In genomic region chr9:10229716-10230115, GRCm38 (mm10) we compare ENCODE assay signal across 13 mouse cellular contexts.
DNase-seq lines count a peak whose midpoint lies in the region; ATAC-seq and TF ChIP-seq lines count a peak whose summit lies in the region.
"Had no signal": no experiment of that assay in that cellular context is flagged by ENCODE, and none has a peak within 500 bp of the region (broad histone marks: within the 10 kb centered on the region; RNA-seq: fewer than 3 reads in every experiment).

No protein-coding gene starts in this region.

- no peaks in the 10 kb centered on the region for H3K4me1 ChIP-seq in kidney, embryonic 15.5 days
- no peaks in the 10 kb centered on the region for H3K4me1 ChIP-seq in lung, postnatal 0 days (ENCODE audit: insufficient read depth, low read depth, low read length)
- 0 out of 2 replicates have a peak, but pooled peaks cover 2% of the 10 kb centered on the region for H3K4me1 ChIP-seq in embryonic facial prominence, embryonic 14.5 days (ENCODE audit: control insufficient read depth, insufficient read depth, low read length)

- H3K4me3 ChIP-seq in kidney, embryonic 15.5 days (replicated peaks), result no peak overlapping the region
- no peak overlapping the region for H3K4me3 ChIP-seq in lung, postnatal 0 days (ENCODE audit: low read depth, low read length)
- no peak overlapping the region for H3K4me3 ChIP-seq in embryonic facial prominence, embryonic 14.5 days (ENCODE audit: low read depth, low read length)
- H3K4me3 ChIP-seq: neural tube, embryonic 13.5 days had no signal

- no peak for DNase-seq in kidney, postnatal 14 days
- DNase-seq in lung, postnatal 0 days (ENCODE audit: low spot score), result peak; percentile 74
- DNase-seq in lung, postnatal 4 days, result no peak
- DNase-seq in embryonic facial prominence, embryonic 14.5 days (ENCODE audit: low spot score), result peak; percentile 79
- DNase-seq in right cerebral cortex, postnatal 36 days (ENCODE audit: low spot score in 2 of 2), result peak; percentile 2 to 7
- no peak for DNase-seq in heart, postnatal 4 days
- DNase-seq: cerebellum, adult 11-12 months; gastrocnemius, postnatal 10 days; liver had no signal

- ATAC-seq in kidney, embryonic 15.5 days (replicated peaks; ENCODE audit: low FRiP score), result peak; percentile 25; the same call in 1 of the 2 replicates
- peak; percentile 83 for ATAC-seq in lung, postnatal 0 days
- peak; percentile 70; the same call in 1 of the 2 replicates for ATAC-seq in embryonic facial prominence, embryonic 14.5 days (ENCODE audit: low read depth)
- ATAC-seq: activated CD4-positive, CD25-positive, alpha-beta regulatory T cell, adult 4 months; hindbrain, postnatal 0 days had no signal

- no peaks in the 10 kb centered on the region for H3K9me3 ChIP-seq in kidney, embryonic 15.5 days (replicated peaks)
- H3K9me3 ChIP-seq in lung, postnatal 0 days (ENCODE audit: low read length), result no peaks in the 10 kb centered on the region
- no peaks in the 10 kb centered on the region for H3K9me3 ChIP-seq in embryonic facial prominence, embryonic 14.5 days (ENCODE audit: control insufficient read depth, low read length)
- H3K9me3 ChIP-seq: neural tube, embryonic 13.5 days had no signal

- H3K4me2 ChIP-seq in kidney, embryonic 15.5 days, result no peak overlapping the region
- H3K4me2 ChIP-seq in lung, postnatal 0 days (replicated peaks; ENCODE audit: low read depth, low read length), result no peak overlapping the region
- H3K4me2 ChIP-seq in embryonic facial prominence, embryonic 14.5 days (ENCODE audit: low read depth, low read length), result no peak overlapping the region
- H3K4me2 ChIP-seq: neural tube, embryonic 13.5 days had no signal

- H3K36me3 ChIP-seq in kidney, embryonic 15.5 days, result no peaks in the 10 kb centered on the region
- H3K36me3 ChIP-seq in lung, postnatal 0 days (ENCODE audit: insufficient read depth, low read length), result no peaks in the 10 kb centered on the region
- no peaks in the 10 kb centered on the region for H3K36me3 ChIP-seq in embryonic facial prominence, embryonic 14.5 days (ENCODE audit: control insufficient read depth, insufficient read depth, low read length)
- H3K36me3 ChIP-seq: neural tube, embryonic 13.5 days had no signal

- WGBS in kidney, embryonic 15.5 days, result 45% methylated on average over 2 of the region's 2 CpGs
- 33% methylated on average over 2 of the region's 2 CpGs for WGBS in lung, postnatal 0 days
- WGBS in embryonic facial prominence, embryonic 14.5 days, result 33% methylated on average over 2 of the region's 2 CpGs

- no peak for TF ChIP-seq EP300 in lung, postnatal 0 days (IDR thresholded peaks at IDR 0.05)

- H3K27me3 ChIP-seq in kidney, embryonic 15.5 days, result no peaks in the 10 kb centered on the region
- H3K27me3 ChIP-seq in lung, postnatal 0 days (replicated peaks; ENCODE audit: insufficient read depth, low read length), result no peaks in the 10 kb centered on the region
- no peaks in the 10 kb centered on the region for H3K27me3 ChIP-seq in embryonic facial prominence, embryonic 14.5 days (replicated peaks; ENCODE audit: control insufficient read depth, insufficient read depth, low read length)
- H3K27me3 ChIP-seq: neural tube, embryonic 13.5 days had no signal

- H3K9ac ChIP-seq in kidney, embryonic 15.5 days, result no peak overlapping the region
- no peak overlapping the region for H3K9ac ChIP-seq in lung, postnatal 0 days (replicated peaks; ENCODE audit: low read depth)
- no peak overlapping the region for H3K9ac ChIP-seq in embryonic facial prominence, embryonic 14.5 days (ENCODE audit: low read depth, low read length)
- H3K9ac ChIP-seq: neural tube, embryonic 13.5 days had no signal

- no peak for TF ChIP-seq CTCF in lung, postnatal 0 days (IDR thresholded peaks at IDR 0.05)

- H3K27ac ChIP-seq in kidney, embryonic 15.5 days, result no peak overlapping the region
- no peak overlapping the region for H3K27ac ChIP-seq in lung, postnatal 0 days (ENCODE audit: low read length)
- H3K27ac ChIP-seq in embryonic facial prominence, embryonic 14.5 days (replicated peaks; ENCODE audit: low read depth, low read length), result 0 out of 2 replicates have a peak overlapping the region, but pooled peaks have one; percentile 21
- H3K27ac ChIP-seq: hindbrain, postnatal 0 days; neural tube, embryonic 13.5 days had no signal

Comparison
In these comparisons a context has a peak if more than half of its experiments do, and no peak if none do; other contexts are left out.
1. DNase-seq: peak in lung, postnatal 0 days (single experiment), embryonic facial prominence, embryonic 14.5 days (single experiment) and right cerebral cortex, postnatal 36 days (2 of 2); none in kidney, postnatal 14 days (single experiment), lung, postnatal 4 days (0 of 2) and heart, postnatal 4 days (single experiment).
2. ATAC-seq: peak in every context shown above with its lines; median percentile 83 in lung, postnatal 0 days; 70 in embryonic facial prominence, embryonic 14.5 days; 25 in kidney, embryonic 15.5 days.